Mouse (Mus musculus): ENCODE results near the gene Sec1. TPM values are rescaled to one million over a fixed set of nuclear protein-coding genes. Genes with fewer than 3 reads are reported as not detected.
"Not testable (repeated sequence)": the region's sequence is repeated elsewhere in the genome, so short reads cannot be mapped to it uniquely, and the experiment has no call there.

Sec1 gene
- polyA plus RNA-seq, 1 experiment from 2014 or later, result 0.04 TPM

DNA sequence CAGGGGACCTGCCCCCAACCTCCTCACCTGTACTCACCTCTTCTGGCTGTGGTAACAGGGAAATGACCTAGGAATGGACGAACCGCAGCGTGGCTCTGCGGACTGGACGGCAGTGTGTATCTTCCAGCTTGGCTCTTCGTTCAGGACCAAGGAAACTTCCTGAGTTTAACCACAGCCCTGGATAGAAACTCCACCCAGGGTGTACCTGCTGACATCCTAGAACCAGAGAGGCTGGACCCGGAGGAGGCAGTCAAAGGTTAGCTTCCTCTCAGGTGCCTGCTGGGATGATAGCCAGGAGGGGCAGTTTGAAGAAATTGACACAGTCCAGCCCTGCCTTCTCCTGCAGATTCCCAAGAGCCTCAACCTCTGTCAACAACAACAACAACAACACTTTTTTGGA is 28.0 kb downstream of the Sec1 start, which contains the start of gene Fut2:
Gene Fut2, minus strand, starts transcription at position 234 of the 400 bp plus-strand sequence.
- Histone ChIP-seq H3K9ac (replicated peaks) (no peak within 1 kb of the TSS), H3K27ac (ENCODE audit: low read depth) (no peak within 1 kb of the TSS), H3K4me3 (ENCODE audit: low read depth, low read length) (no peak within 1 kb of the TSS), H3K4me2 (ENCODE audit: low read depth, low read length) (no peak within 1 kb of the TSS), H3K9me3 (ENCODE audit: low read length) (no peaks in the 10 kb centered on the region), H3K4me1 (ENCODE audit: insufficient read depth) (0 out of 2 replicates have a peak, but pooled peaks cover 3% of the 10 kb centered on the region), H3K36me3 (replicated peaks; ENCODE audit: insufficient read depth, low read length) (no peaks in the 10 kb centered on the region), H3K27me3 (ENCODE audit: insufficient read depth, low read length) (no peaks in the 10 kb centered on the region)
- WGBS (ENCODE audit: insufficient replicate concordance), result 78% methylated on average over 7 of the region's 7 CpGs
- TF ChIP-seq CTCF (IDR thresholded peaks at IDR 0.05; ENCODE audit: low read depth) (no peak), EP300 (IDR thresholded peaks at IDR 0.05; ENCODE audit: low read depth) (no peak)
- DNase-seq (no peak), ATAC-seq (no peak)

- no peak overlapping the region for H3K4me3 ChIP-seq (ENCODE audit: low read depth, low read length)
- ATAC-seq (no peak), DNase-seq (no peak)
- no peak for TF ChIP-seq EP300 (IDR thresholded peaks at IDR 0.05; ENCODE audit: low read depth)
- no peak for TF ChIP-seq CTCF (IDR thresholded peaks at IDR 0.05; ENCODE audit: low read depth)
- H3K4me1 ChIP-seq (ENCODE audit: insufficient read depth), result 0 out of 2 replicates have a peak, but pooled peaks cover 3% of the 10 kb centered on the region
- no peak overlapping the region for H3K9ac ChIP-seq (replicated peaks)
- no peak overlapping the region for H3K27ac ChIP-seq (ENCODE audit: low read depth)
- WGBS (ENCODE audit: insufficient replicate concordance), result 46% methylated on average over 13 of the region's 13 CpGs
- no peaks in the 10 kb centered on the region for H3K9me3 ChIP-seq (ENCODE audit: low read length)
- no peaks in the 10 kb centered on the region for H3K36me3 ChIP-seq (replicated peaks; ENCODE audit: insufficient read depth, low read length)
- H3K27me3 ChIP-seq (ENCODE audit: insufficient read depth, low read length), result no peaks in the 10 kb centered on the region
- no peak overlapping the region for H3K4me2 ChIP-seq (ENCODE audit: low read depth, low read length)
These were observed 28.7 kb downstream of the Sec1 start for GRCm38 (mm10) chr7:45665303-45666138.

DNA sequence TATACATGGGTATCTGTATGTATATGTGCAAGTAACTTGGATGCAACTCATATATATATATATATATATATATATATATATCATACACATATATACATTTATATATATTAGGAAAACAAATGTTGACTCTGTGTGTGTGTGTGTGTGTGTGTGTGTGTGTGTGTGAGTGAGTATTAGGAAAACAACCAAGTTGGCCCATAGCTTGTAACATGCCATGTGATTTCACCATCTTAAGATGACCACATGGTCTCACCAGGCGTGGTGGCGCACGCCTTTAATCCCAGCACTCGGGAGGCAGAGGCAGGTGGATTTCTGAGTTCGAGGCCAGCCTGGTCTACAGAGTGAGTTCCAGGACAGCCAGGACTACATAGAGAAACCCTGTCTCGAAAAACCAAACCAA is 32.5 kb downstream of the Sec1 start:
- not testable (repeated sequence) for H3K4me2 ChIP-seq (ENCODE audit: low read depth, low read length); H3K4me1 ChIP-seq (ENCODE audit: insufficient read depth); H3K9me3 ChIP-seq (ENCODE audit: low read length); DNase-seq; H3K27me3 ChIP-seq (ENCODE audit: insufficient read depth, low read length); H3K9ac ChIP-seq (replicated peaks); ATAC-seq; H3K27ac ChIP-seq (ENCODE audit: low read depth); H3K36me3 ChIP-seq (replicated peaks; ENCODE audit: insufficient read depth, low read length); H3K4me3 ChIP-seq (ENCODE audit: low read depth, low read length)
- WGBS (ENCODE audit: insufficient replicate concordance), result 80% methylated on average over 6 of the region's 6 CpGs

GRCm38 (mm10) chr7:45660746-45661478 is 33.3 kb downstream of the Sec1 start:
- H3K4me1 ChIP-seq (ENCODE audit: insufficient read depth), result 0 out of 2 replicates have a peak, but pooled peaks cover 3% of the 10 kb centered on the region
- no peak overlapping the region for H3K4me3 ChIP-seq (ENCODE audit: low read depth, low read length)
- no peaks in the 10 kb centered on the region for H3K9me3 ChIP-seq (ENCODE audit: low read length)
- DNase-seq (peak; percentile 41), ATAC-seq (no peak)
- TF ChIP-seq CTCF (IDR thresholded peaks at IDR 0.05; ENCODE audit: low read depth) (no peak), EP300 (IDR thresholded peaks at IDR 0.05; ENCODE audit: low read depth) (no peak)
- no peaks in the 10 kb centered on the region for H3K36me3 ChIP-seq (replicated peaks; ENCODE audit: insufficient read depth, low read length)
- no peak overlapping the region for H3K9ac ChIP-seq (replicated peaks)
- no peaks in the 10 kb centered on the region for H3K27me3 ChIP-seq (ENCODE audit: insufficient read depth, low read length)
- 56% methylated on average over 11 of the region's 11 CpGs for WGBS (ENCODE audit: insufficient replicate concordance)
- peak overlapping the region; percentile 51; the same call in 1 of the 2 replicates for H3K27ac ChIP-seq (ENCODE audit: low read depth)
- H3K4me2 ChIP-seq (ENCODE audit: low read depth, low read length), result no peak overlapping the region

GRCm38 (mm10) chr7:45654424-45655047 is 39.7 kb downstream of the Sec1 start:
- H3K4me3 ChIP-seq (ENCODE audit: low read depth, low read length), result no peak overlapping the region
- DNase-seq (no peak), ATAC-seq (peak; percentile 25; the same call in 1 of the 2 replicates)
- peak overlapping the region; percentile 39 for H3K4me2 ChIP-seq (ENCODE audit: low read depth, low read length)
- no peaks in the 10 kb centered on the region for H3K9me3 ChIP-seq (ENCODE audit: low read length)
- 39% methylated on average over 17 of the region's 17 CpGs for WGBS (ENCODE audit: insufficient replicate concordance)
- H3K27ac ChIP-seq (ENCODE audit: low read depth), result no peak overlapping the region
- no peak overlapping the region for H3K9ac ChIP-seq (replicated peaks)
- 0 out of 2 replicates have a peak, but pooled peaks cover 3% of the 10 kb centered on the region for H3K27me3 ChIP-seq (ENCODE audit: insufficient read depth, low read length)
- no peaks in the 10 kb centered on the region for H3K36me3 ChIP-seq (replicated peaks; ENCODE audit: insufficient read depth, low read length)
- no peak for TF ChIP-seq CTCF (IDR thresholded peaks at IDR 0.05; ENCODE audit: low read depth)
- no peak for TF ChIP-seq EP300 (IDR thresholded peaks at IDR 0.05; ENCODE audit: low read depth)
- H3K4me1 ChIP-seq (ENCODE audit: insufficient read depth), result no peaks in the 10 kb centered on the region

GRCm38 (mm10) chr7:45650484-45650883 is 43.7 kb downstream of the Sec1 start:
- not testable (repeated sequence) for H3K4me1 ChIP-seq (ENCODE audit: insufficient read depth); H3K27ac ChIP-seq (ENCODE audit: low read depth); H3K4me3 ChIP-seq (ENCODE audit: low read depth, low read length); DNase-seq; H3K36me3 ChIP-seq (replicated peaks; ENCODE audit: insufficient read depth, low read length); H3K9me3 ChIP-seq (ENCODE audit: low read length); H3K27me3 ChIP-seq (ENCODE audit: insufficient read depth, low read length); H3K9ac ChIP-seq (replicated peaks); H3K4me2 ChIP-seq (ENCODE audit: low read depth, low read length); ATAC-seq
- 86% methylated on average over 18 of the region's 20 CpGs for WGBS (ENCODE audit: insufficient replicate concordance)
